Mouse (Mus musculus): ENCODE measurements around the gene Sh3bp5l.
"Not testable (repeated sequence)": the region's sequence is repeated elsewhere in the genome, so short reads cannot be mapped to it uniquely, and the experiment has no call there.

The Sh3bp5l gene

GRCm38 (mm10) chr11:58330276-58331148 lies at the start of gene Sh3bp5l, which contains the start of gene Zfp672:
Gene Sh3bp5l, plus strand, starts transcription at chr11:58330724.
Gene Zfp672, minus strand, starts transcription at chr11:58330339.
- in situ Hi-C loops (cut with MboI): no loop called here

GRCm38 (mm10) chr11:58281970-58282496 lies 48.5 kb upstream of the Sh3bp5l start:
- in situ Hi-C loops (cut with MboI): no loop called here

- in situ Hi-C loops (cut with MboI): no loop called here
Measured at GRCm38 (mm10) chr11:58282518-58282917, 48.0 kb upstream of the Sh3bp5l start.

- in situ Hi-C loops (cut with MboI): no loop called here
Measured at GRCm38 (mm10) chr11:58289992-58290682, 40.4 kb upstream of the Sh3bp5l start.

GRCm38 (mm10) chr11:58290812-58291211 lies 39.7 kb upstream of the Sh3bp5l start:
- in situ Hi-C loops (cut with MboI): no loop called here

GRCm38 (mm10) chr11:58292791-58293190 lies 37.7 kb upstream of the Sh3bp5l start:
- in situ Hi-C loops (cut with MboI): no loop called here

GRCm38 (mm10) chr11:58297396-58297795 lies 33.1 kb upstream of the Sh3bp5l start:
- in situ Hi-C loops (cut with MboI): no loop called here

GRCm38 (mm10) chr11:58301057-58301456 lies 29.5 kb upstream of the Sh3bp5l start:
- in situ Hi-C loops (cut with MboI): no loop called here

- in situ Hi-C loops (cut with MboI): no loop called here
Measured at GRCm38 (mm10) chr11:58301837-58302754, 28.4 kb upstream of the Sh3bp5l start.

GRCm38 (mm10) chr11:58302774-58303445 lies 27.6 kb upstream of the Sh3bp5l start:
- in situ Hi-C loops (cut with MboI): no loop called here

- in situ Hi-C loops (cut with MboI): no loop called here
Measured at GRCm38 (mm10) chr11:58303594-58303993, 26.9 kb upstream of the Sh3bp5l start.

- in situ Hi-C loops (cut with MboI): not testable (repeated sequence)
Measured at GRCm38 (mm10) chr11:58305299-58305698, 25.2 kb upstream of the Sh3bp5l start.

GRCm38 (mm10) chr11:58306860-58307308 lies 23.6 kb upstream of the Sh3bp5l start, which contains the start of gene Zfp692:
Gene Zfp692, plus strand, starts transcription at chr11:58307069.
- in situ Hi-C loops (cut with MboI): no loop called here

GRCm38 (mm10) chr11:58307411-58308080 lies 23.0 kb upstream of the Sh3bp5l start:
- in situ Hi-C loops (cut with MboI): no loop called here

GRCm38 (mm10) chr11:58308661-58309060 lies 21.9 kb upstream of the Sh3bp5l start:
- in situ Hi-C loops (cut with MboI): no loop called here

GRCm38 (mm10) chr11:58314069-58314468 lies 16.5 kb upstream of the Sh3bp5l start:
- in situ Hi-C loops (cut with MboI): no loop called here

GRCm38 (mm10) chr11:58315536-58316168 lies 14.9 kb upstream of the Sh3bp5l start:
- in situ Hi-C loops (cut with MboI): no loop called here

GRCm38 (mm10) chr11:58316344-58316743 lies 14.2 kb upstream of the Sh3bp5l start:
- in situ Hi-C loops (cut with MboI): no loop called here

GRCm38 (mm10) chr11:58316768-58317390 lies 13.6 kb upstream of the Sh3bp5l start:
- in situ Hi-C loops (cut with MboI): no loop called here

All from mature B cell (primary cell).